Mouse (Mus musculus) MEL (cell line): ENCODE results near the gene Daam2. TPM values are rescaled to one million over a fixed set of nuclear protein-coding genes. Genes with fewer than 3 reads are reported as not detected.

Source experiments
- DNase-seq: peaks from one replicate; pipeline ENCODE4 v3.0.0; 2011; ENCODE audit warnings: low read depth, low spot score
- H3K27ac ChIP-seq: 2 replicates; pipeline ENCODE4 v1.5.1; 2012; ENCODE audit warnings: low read depth, mild to moderate bottlenecking, control low read depth, low read length, moderate library complexity; ENCODE audit not compliant: control insufficient read depth
- H3K27me3 ChIP-seq, 2 experiments: fragments of 150-350 bp in 1 of 2; sonication (generic) in 1 of 2; 2 replicates each; pipeline ENCODE4 v1.6.1; 2012; ENCODE audit warnings: low read length in 2 of 2, mild to moderate bottlenecking in 2 of 2, improper control_type of control experiment in 1 of 2, moderate library complexity in 1 of 2; ENCODE audit not compliant: insufficient read depth in 2 of 2, control insufficient read depth in 1 of 2
- H3K36me3 ChIP-seq, 2 experiments: 2 replicates each; pipeline ENCODE4 v1.6.1; 2012 to 2014; ENCODE audit warnings: low read length in 2 of 2, improper control_type of control experiment in 1 of 2, inconsistent platforms in 1 of 2, mild to moderate bottlenecking in 1 of 2; ENCODE audit not compliant: insufficient read depth in 2 of 2, control insufficient read depth in 1 of 2
- H3K4me1 ChIP-seq, 2 experiments: fragments of 150-350 bp in 1 of 2; sonication (generic) in 1 of 2; 2 replicates each; pipeline ENCODE4 v1.6.1; 2012; ENCODE audit warnings: low read length in 2 of 2, improper control_type of control experiment in 1 of 2, mild to moderate bottlenecking in 1 of 2; ENCODE audit not compliant: insufficient read depth in 2 of 2, control insufficient read depth in 1 of 2
- H3K4me3 ChIP-seq, 2 experiments: fragments of 150-350 bp in 1 of 2; sonication (generic) in 1 of 2; 2 replicates each; pipeline ENCODE4 v1.5.1; 2012; ENCODE audit warnings: low read depth in 2 of 2, low read length in 2 of 2, mild to moderate bottlenecking in 2 of 2, moderate library complexity in 2 of 2, control low read depth in 1 of 2, improper control_type of control experiment in 1 of 2; ENCODE audit not compliant: control insufficient read depth in 1 of 2, insufficient read depth in 1 of 2
- H3K79me2 ChIP-seq: 2 replicates; pipeline ENCODE4 v1.6.1; 2012; ENCODE audit warnings: mild to moderate bottlenecking, low read length, moderate library complexity; ENCODE audit not compliant: control insufficient read depth, poor library complexity, insufficient read depth
- H3K9ac ChIP-seq: 2 replicates; pipeline ENCODE4 v1.6.1; 2012; ENCODE audit warnings: low read depth, mild to moderate bottlenecking, control low read depth, low read length, moderate library complexity; ENCODE audit not compliant: control insufficient read depth, poor library complexity, severe bottlenecking
- H3K9me3 ChIP-seq: fragments of 150-350 bp; sonication (generic); replicated peaks from 2 replicates; pipeline ENCODE4 v1.6.1; 2012; ENCODE audit warnings: mild to moderate bottlenecking, low read length, improper control_type of control experiment, moderate library complexity; ENCODE audit not compliant: insufficient read depth
- CHD1 ChIP-seq: IDR thresholded peaks from 2 replicates; pipeline ENCODE4 v1.6.1; 2012; ENCODE audit warnings: low read depth, mild to moderate bottlenecking, inconsistent platforms, low read length, improper control_type of control experiment
- CTCF ChIP-seq, 3 experiments: IDR thresholded peaks in 2 of 3; conservative IDR thresholded peaks in 1 of 3; 2 replicates each; pipeline ENCODE4 v1.5.1; 2011 to 2012; ENCODE audit warnings: low read length in 3 of 3, low read depth in 2 of 3, mild to moderate bottlenecking in 2 of 3, improper control_type of control experiment in 1 of 3, inconsistent platforms in 1 of 3, mixed read lengths in 1 of 3, moderate library complexity in 1 of 3; ENCODE audit not compliant: control insufficient read depth in 1 of 3, insufficient read depth in 1 of 3, poor library complexity in 1 of 3, severe bottlenecking in 1 of 3
- E2F4 ChIP-seq: IDR thresholded peaks from 2 replicates; pipeline ENCODE4 v1.6.1; 2011; ENCODE audit warnings: low read depth, low read length, improper control_type of control experiment, borderline replicate concordance
- ETS1 ChIP-seq: IDR thresholded peaks from 2 replicates; pipeline ENCODE4 v1.6.1; 2012; ENCODE audit warnings: low read depth, mild to moderate bottlenecking, inconsistent platforms, low read length, improper control_type of control experiment, moderate library complexity
- GATA1 ChIP-seq: IDR thresholded peaks from 2 replicates; pipeline ENCODE4 v1.6.1; 2011; ENCODE audit warnings: low read depth, low read length, improper control_type of control experiment
- HCFC1 ChIP-seq: IDR thresholded peaks from 2 replicates; pipeline ENCODE4 v1.6.1; 2012; ENCODE audit warnings: low read depth, mild to moderate bottlenecking, inconsistent platforms, low read length, improper control_type of control experiment, moderate library complexity
- JUND ChIP-seq: IDR thresholded peaks from 2 replicates; pipeline ENCODE4 v1.6.1; 2011; ENCODE audit warnings: low read depth, mild to moderate bottlenecking, improper control_type of control experiment, low read length
- MAX ChIP-seq: IDR thresholded peaks from 2 replicates; pipeline ENCODE4 v1.6.1; 2011; ENCODE audit warnings: low read length, improper control_type of control experiment
- MAZ ChIP-seq: IDR thresholded peaks from 2 replicates; pipeline ENCODE4 v1.6.1; 2012; ENCODE audit warnings: low read depth, mild to moderate bottlenecking, inconsistent platforms, low read length, improper control_type of control experiment
- MXI1 ChIP-seq: IDR thresholded peaks from 2 replicates; pipeline ENCODE4 v1.6.1; 2011; ENCODE audit warnings: mild to moderate bottlenecking, low read depth, low read length, improper control_type of control experiment
- NELFE ChIP-seq: IDR thresholded peaks from 2 replicates; pipeline ENCODE4 v1.6.1; 2011; ENCODE audit warnings: low read depth, low read length, improper control_type of control experiment
- NRF1 ChIP-seq: IDR thresholded peaks from 2 replicates; pipeline ENCODE4 v1.6.1; 2014; ENCODE audit warnings: low read depth, mild to moderate bottlenecking, inconsistent platforms, low read length, improper control_type of control experiment, moderate library complexity; ENCODE audit not compliant: poor library complexity, insufficient read depth, severe bottlenecking
- POLR2A ChIP-seq, 2 experiments: IDR thresholded peaks; 2 replicates each; pipeline ENCODE4 v1.6.1; 2011 to 2012; ENCODE audit warnings: low read length in 2 of 2, mild to moderate bottlenecking in 2 of 2, control low read depth in 1 of 2, improper control_type of control experiment in 1 of 2, low read depth in 1 of 2, moderate library complexity in 1 of 2; ENCODE audit not compliant: control insufficient read depth in 1 of 2, insufficient read depth in 1 of 2, poor library complexity in 1 of 2
- SMC3 ChIP-seq: IDR thresholded peaks from 2 replicates; pipeline ENCODE4 v1.6.1; 2011; ENCODE audit warnings: low read depth, low read length, improper control_type of control experiment
- USF1 ChIP-seq: IDR thresholded peaks from 2 replicates; pipeline ENCODE4 v1.6.1; 2014; ENCODE audit warnings: low read depth, mild to moderate bottlenecking, inconsistent platforms, low read length, improper control_type of control experiment, moderate library complexity
- ZC3H11A ChIP-seq: IDR thresholded peaks from 2 replicates; pipeline ENCODE4 v1.6.1; 2012; ENCODE audit warnings: low read depth, mild to moderate bottlenecking, inconsistent platforms, low read length, improper control_type of control experiment
- polyA plus RNA-seq, 2 experiments: library from polyadenylated mRNA; stranded (reverse) in 1 of 2; unstranded in 1 of 2; fragments of >175 nt in 1 of 2; fragments of >200 nt in 1 of 2; gene quantifications; 2 replicates each; pipeline versions ENCODE4 v1.2.1 to v1.2.4; 2012; ENCODE audit warnings: low replicate concordance in 2 of 2, low read depth in 1 of 2; ENCODE audit not compliant: insufficient read length in 2 of 2, insufficient read depth in 1 of 2, missing spikeins in 1 of 2
- total RNA-seq: library from RNA; depleted of rRNA; stranded (reverse); fragments of 300-350 nt; gene quantifications from 2 replicates; pipeline ENCODE4 v1.2.3, GENCODE M21; 2012

Daam2 gene
- total and polyA plus RNA-seq, 3 experiments: 0.04 to 0.28 TPM; not detected in 1

DNA sequence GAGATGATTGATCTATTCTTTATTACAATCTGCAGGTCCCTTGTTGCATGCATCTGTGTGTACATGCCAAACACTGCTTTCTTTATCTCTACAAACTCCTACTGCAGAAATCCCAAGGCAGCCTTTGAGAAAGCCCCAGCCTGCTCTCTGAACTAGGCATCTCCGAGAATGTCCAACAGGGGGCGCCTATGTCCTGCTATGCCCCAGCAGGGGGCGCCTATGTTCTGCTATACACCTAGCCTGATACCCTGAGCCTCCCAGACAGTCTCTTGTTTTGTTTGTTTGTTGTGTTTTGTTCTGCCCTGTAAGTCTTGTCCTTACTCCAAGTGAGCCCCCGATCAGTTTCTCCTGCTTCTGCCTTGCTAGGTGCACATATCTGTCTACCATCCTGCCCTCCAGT is 95.9 kb downstream of the Daam2 start:
- no peak for DNase-seq
- no peaks in the 10 kb centered on the region for H3K36me3 ChIP-seq
- H3K4me1 ChIP-seq: no peaks in the 10 kb centered on the region
- no peaks in the 10 kb centered on the region for H3K27me3 ChIP-seq
- H3K9ac ChIP-seq: no peak overlapping the region
- no peaks in the 10 kb centered on the region for H3K9me3 ChIP-seq
- no peak overlapping the region for H3K27ac ChIP-seq
- no peak overlapping the region for H3K4me3 ChIP-seq
- peak in 2 of 3 experiments; percentile 72 to 83; a peak in 5 of 6 replicates for TF ChIP-seq CTCF (IDR thresholded peaks at IDR 0.05 in 2 of 3, conservative IDR thresholded peaks at IDR 0.05 in 1 of 3; ENCODE audit: control insufficient read depth in 1 of 3, insufficient read depth in 1 of 3, low read depth in 2 of 3, low read length in 3 of 3, poor library complexity in 1 of 3, severe bottlenecking in 1 of 3)
- no peak for TF ChIP-seq POLR2A (IDR thresholded peaks at IDR 0.05; ENCODE audit: control insufficient read depth in 1 of 2, insufficient read depth in 1 of 2, low read depth in 1 of 2, low read length in 2 of 2, poor library complexity in 1 of 2)
- no peak for TF ChIP-seq MAZ
- no peak for TF ChIP-seq ETS1
- TF ChIP-seq SMC3: peak; percentile 4; the same call in 1 of the 2 replicates
- H3K79me2 ChIP-seq: no peaks in the 10 kb centered on the region

DNA sequence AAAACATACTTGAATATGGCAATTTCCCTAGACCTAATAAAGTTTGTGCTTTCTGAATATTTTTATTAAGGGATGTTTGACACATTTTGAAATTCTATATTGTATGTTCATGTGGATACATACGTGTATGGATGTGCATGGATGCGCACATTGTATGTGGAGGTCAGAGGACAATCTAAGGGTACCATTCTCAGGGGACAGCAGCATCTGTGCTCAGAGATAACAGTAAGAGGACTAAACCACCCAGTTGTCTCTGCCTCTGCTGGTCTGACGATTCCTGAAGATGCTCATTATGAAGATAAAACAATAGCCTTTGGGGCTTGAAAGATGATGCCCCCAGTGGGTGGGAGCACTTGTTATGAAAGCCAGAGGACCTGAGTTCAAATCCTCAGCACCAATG is 99.3 kb downstream of the Daam2 start:
- no peaks in the 10 kb centered on the region for H3K27me3 ChIP-seq
- TF ChIP-seq CTCF (IDR thresholded peaks at IDR 0.05 in 2 of 3, conservative IDR thresholded peaks at IDR 0.05 in 1 of 3; ENCODE audit: control insufficient read depth in 1 of 3, insufficient read depth in 1 of 3, low read depth in 2 of 3, low read length in 3 of 3, poor library complexity in 1 of 3, severe bottlenecking in 1 of 3): no peak
- no peak for TF ChIP-seq MAZ
- TF ChIP-seq NRF1: no peak
- no peak for TF ChIP-seq E2F4
- TF ChIP-seq HCFC1: no peak
- no peak for TF ChIP-seq MXI1
- no peak for TF ChIP-seq MAX
- TF ChIP-seq GATA1: no peak
- TF ChIP-seq, all 39 proteins: peak for 0
- H3K9ac ChIP-seq: no peak overlapping the region
- no peaks in the 10 kb centered on the region for H3K4me1 ChIP-seq
- no peaks in the 10 kb centered on the region for H3K79me2 ChIP-seq
- no peak overlapping the region for H3K27ac ChIP-seq
- no peak overlapping the region for H3K4me3 ChIP-seq
- no peak for DNase-seq
- H3K36me3 ChIP-seq: no peaks in the 10 kb centered on the region
- H3K9me3 ChIP-seq: no peaks in the 10 kb centered on the region

DNA sequence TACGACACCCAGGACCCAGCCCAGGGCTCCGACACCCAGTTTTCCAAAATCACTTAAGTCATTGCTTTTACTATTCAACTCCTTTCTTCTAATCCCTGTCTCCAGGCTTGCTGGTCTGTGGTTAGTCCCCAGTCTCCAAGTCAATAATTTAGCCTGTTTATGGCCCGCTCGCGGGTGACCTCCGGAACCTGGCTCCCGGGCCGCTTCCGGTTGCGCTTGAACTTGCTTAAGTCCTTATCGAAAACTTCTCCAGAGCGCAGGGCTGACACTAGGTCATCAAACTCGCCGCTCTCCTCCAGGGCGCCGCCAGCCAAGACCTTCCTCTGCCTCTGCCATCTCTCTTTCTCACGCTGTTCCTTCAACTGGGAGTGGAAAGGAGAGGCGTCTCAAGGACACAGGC is 105.8 kb downstream of the Daam2 start:
- no peaks in the 10 kb centered on the region for H3K79me2 ChIP-seq
- TF ChIP-seq ETS1 (no peak), USF1 (no peak), ZC3H11A (no peak), NELFE (no peak), CHD1 (no peak), JUND (no peak), CTCF (IDR thresholded peaks at IDR 0.05 in 2 of 3, conservative IDR thresholded peaks at IDR 0.05 in 1 of 3; ENCODE audit: control insufficient read depth in 1 of 3, insufficient read depth in 1 of 3, low read depth in 2 of 3, low read length in 3 of 3, poor library complexity in 1 of 3, severe bottlenecking in 1 of 3) (no peak)
- no peaks in the 10 kb centered on the region for H3K9me3 ChIP-seq
- no peak overlapping the region for H3K27ac ChIP-seq
- H3K9ac ChIP-seq: no peak overlapping the region
- peaks cover 0 to 5% of the 10 kb centered on the region in 2 experiments; a peak in 2 of 4 replicates for H3K4me1 ChIP-seq
- DNase-seq: no peak
- H3K36me3 ChIP-seq: no peaks in the 10 kb centered on the region
- no peaks in the 10 kb centered on the region for H3K27me3 ChIP-seq
- no peak overlapping the region for H3K4me3 ChIP-seq
